Mouse (Mus musculus) left cerebral cortex, postnatal 36 days (tissue): Measurements from ENCODE around the gene Topbp1. TPM values are rescaled to one million over a fixed set of nuclear protein-coding genes. Genes with fewer than 3 reads are reported as not detected.
"Not testable (repeated sequence)": the region's sequence is repeated elsewhere in the genome, so short reads cannot be mapped to it uniquely, and the experiment has no call there.

ENCODE experiments used
- DNase-seq, 2 experiments: peaks; one replicate each; pipeline ENCODE4 v3.0.0; 2021 to 2022; ENCODE audit warnings: low spot score in 2 of 2, mixed read lengths in 1 of 2
- intact Hi-C: fragments of 180-260 bp; cut with DNase I; formaldehyde crosslinking; loops from one replicate; pipeline ENCODE4 v1.15.1; 2025
- total RNA-seq, 2 experiments: library from RNA; stranded (reverse); gene quantifications; 2 replicates each; pipeline ENCODE4 v1.2.3; 2021

Gene Topbp1
- total RNA-seq, 2 experiments from 2014 or later: 16.6 to 24.5 TPM

DNA sequence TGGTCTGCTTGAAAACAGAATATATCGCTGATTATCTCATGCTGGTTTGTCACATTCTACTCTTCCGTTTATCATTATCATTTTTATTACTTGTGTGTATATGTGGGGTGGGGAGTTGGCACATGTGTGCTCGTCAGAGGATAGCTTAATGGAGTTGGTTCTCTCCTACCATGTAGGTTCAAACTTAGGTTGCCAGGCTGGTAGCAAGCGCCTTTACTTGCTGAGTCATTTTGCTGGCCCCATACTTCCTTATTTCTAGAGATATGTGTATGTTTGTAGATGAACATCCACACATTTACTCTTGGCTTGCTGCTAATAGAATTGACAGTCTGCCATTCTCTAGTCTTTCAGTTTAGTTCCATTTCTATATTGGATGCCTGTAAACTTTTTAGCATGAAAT, 42.0 kb downstream of the Topbp1 start:
- no peak for DNase-seq
- intact Hi-C loops: no loop called here

DNA sequence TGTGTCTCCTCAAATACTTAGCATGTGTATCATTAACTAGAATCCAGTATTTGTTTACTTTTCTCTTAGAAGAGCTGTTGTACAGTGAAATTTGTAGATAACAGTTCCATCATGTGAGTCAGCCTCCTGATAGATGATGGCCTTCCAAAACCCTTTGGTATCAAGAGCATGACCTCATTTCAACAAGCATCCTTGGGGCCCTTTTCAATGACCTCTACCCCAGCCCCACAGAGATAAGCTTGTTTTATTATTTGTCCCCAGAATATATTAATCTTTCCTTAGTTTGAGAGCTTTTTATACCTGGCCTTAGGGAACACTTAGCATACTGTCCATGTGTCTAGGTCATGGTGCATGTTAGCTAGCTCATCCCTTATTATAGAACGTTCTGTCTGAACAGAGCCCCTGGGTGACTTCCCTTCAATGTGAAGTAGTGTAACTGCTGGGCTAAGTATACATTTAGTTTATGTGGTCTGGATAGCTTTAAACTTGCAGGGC, 43.0 kb downstream of the Topbp1 start:
- DNase-seq: no peak
- intact Hi-C loops: no loop called here

DNA sequence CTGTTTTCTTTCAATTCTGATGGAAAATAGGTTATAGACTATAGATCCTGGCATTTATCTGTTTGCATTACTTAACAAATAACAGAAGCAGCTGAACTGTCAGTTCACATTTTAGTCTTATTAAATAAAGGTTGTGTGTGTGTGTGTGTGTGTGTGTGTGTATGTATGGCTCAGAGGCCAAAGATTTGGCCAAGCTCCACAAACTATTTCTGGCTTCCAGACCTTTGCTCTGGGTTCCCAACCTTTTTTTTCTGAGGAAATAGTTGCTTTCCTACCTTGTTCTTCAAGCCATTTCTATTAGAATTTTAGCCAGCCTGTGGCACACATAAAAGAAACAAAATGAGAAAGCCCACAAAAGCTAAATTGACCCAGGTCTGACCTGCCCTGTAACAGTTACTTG, 43.8 kb downstream of the Topbp1 start:
- intact Hi-C loops: no loop called here
- DNase-seq: no peak

DNA sequence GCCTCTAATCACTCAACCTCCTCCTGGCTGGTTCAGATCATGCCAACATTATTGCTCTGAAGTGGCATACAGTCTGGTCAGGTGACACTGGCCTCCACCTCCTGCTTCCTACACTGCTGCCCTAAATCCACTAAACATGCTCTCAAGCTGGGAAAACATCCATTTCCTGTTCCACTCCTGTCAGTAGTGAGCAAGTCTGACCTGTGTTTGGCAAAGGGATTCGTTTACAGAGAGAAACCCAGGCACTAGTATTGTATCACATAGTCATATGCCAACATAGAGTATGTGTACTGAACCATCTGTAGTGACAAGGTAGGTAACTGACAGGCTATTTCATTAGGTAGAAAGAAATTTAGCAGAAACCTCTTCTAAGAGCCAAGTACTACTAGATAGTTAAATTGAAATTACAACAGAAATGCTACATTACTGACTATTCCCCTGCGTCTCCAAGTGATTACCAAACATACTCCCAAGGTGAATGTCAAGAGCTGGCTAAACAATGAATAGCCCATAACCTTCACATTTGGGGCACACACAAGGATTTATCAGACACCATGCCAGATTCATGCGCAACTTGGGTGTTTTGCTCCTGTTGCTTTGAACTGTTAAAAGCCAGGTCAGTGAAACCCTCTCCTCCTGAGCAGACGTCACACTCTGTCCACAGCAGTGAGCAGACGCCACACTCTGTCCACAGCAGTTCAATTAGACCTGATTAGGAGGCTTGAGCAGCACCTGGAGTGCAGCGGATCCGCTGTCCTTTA, 48.7 kb downstream of the Topbp1 start:
- DNase-seq, intact Hi-C loops: not testable (repeated sequence)

DNA sequence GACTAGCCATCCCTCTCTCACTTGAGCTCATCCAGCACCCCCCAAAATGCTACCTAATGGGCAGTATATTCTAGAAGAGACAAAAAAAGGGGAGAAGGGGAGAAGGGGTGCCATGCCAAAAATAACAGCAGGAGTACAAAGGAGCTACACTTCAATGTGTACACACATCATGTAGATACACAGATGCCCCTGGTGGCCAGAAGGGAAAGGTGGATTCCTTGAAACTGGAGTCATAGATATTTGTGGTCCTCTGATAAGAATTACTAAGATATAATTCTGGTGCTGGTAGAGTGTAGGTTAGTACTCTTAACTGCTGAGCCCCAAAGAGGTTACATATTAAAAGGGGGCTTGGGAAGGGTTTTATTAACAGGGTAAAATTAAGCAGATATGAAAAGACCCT, 52.9 kb downstream of the Topbp1 start:
- intact Hi-C loops: no loop called here

DNA sequence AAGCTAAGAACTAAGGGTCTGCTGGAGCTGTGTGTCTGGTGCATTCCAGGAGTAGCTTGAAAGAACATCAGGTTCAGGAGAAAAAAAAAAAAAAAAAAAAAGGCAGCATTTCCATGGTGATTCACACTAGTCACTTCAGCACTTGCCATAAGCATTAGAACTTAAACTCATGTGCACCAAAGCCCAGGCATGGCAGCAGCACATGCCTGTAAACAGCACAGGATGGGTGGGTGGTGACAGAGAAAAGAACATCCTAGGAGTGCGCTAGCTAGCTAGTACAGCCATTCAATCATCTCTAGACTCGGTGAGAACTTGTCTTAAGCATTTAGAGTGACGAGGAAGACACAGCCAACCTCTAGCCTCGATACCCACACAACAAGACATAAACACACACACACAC, 53.5 kb downstream of the Topbp1 start:
- intact Hi-C loops: no loop called here
- DNase-seq: no peak

More for the DNA sequence above, 52.9 kb downstream of the Topbp1 start:
- no peak for DNase-seq

DNA sequence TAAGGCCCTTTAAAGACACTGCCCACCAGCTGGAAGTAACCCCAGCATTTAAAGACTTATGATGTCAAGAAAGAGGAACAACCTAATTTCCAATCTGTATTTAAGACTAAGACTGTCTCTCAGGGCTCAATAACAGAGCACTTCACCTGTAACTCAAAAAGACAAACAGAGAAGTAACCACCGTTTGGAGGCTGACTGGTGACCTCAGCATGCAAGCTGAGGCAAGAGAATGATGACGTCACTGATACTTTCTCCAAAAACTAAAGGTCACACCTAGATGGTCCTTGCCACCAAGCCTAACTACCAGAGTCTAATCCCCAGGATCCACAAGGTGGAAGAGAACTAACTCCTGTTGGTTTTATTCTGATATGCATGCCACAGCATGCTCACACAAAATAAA, 55.6 kb downstream of the Topbp1 start:
- DNase-seq: no peak
- intact Hi-C loops: loop anchor here (5.0 to 10.0 kb wide), 2 partner anchors 112 to 644 kb away; partner anchors contain the start of gene Nphp3

DNA sequence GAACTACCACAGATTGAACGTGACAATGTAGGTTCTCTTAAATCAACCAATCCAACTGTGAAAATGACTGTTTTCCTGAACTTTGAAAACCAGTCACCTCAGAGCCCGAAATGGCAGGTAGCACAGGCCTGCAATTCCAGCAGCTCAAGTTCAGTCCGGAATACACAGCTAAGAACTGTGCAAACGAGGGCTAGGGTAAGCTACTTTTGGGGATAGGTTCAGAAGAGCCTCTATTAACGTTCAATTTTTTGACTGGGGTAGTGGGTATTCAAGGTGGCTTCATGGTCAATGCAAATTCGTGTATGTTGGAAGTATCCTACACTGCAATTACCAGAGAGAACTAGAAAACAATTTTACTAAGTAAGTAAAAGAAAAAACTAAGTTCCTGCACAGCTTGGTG, 58.1 kb downstream of the Topbp1 start:
- intact Hi-C loops: loop anchor here (5.0 to 10.0 kb wide), 2 partner anchors 109 to 642 kb away; partner anchors contain the start of gene Nphp3
- no peak for DNase-seq

DNA sequence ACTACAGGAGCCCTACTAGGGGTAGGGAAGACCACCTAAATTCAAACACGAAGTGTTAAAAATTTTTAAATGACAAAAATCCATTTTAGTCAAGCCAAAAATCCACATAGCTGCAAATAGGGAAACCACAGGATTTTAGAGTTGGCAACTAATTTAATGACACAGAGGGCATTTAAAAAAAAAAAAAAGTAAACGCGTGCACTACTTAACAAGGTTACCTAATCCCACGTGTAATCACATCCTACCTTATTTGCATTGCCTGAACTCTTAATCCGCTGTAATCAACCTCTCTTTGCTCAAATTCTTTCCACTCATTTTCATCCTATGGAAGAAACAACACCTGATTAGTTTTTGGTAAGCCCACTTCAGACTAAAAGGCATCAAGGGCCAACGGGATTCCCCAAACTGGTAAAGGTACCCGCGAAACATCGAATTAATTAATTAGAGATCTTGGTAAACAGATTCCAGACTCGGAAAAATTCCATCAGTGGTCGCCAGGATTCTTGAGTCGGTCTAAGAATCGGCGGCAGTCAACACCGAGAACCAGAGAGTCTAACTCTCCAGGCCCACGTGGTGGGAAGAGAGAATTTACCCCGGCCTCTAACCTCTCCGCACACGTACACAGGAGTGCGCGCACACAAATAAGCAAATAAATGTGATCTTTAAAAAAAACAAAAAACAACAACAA, 58.9 kb downstream of the Topbp1 start:
- intact Hi-C loops: loop anchor here (5.0 to 10.0 kb wide), 2 partner anchors 108 to 641 kb away; partner anchors contain the start of gene Nphp3
- DNase-seq: no peak

DNA sequence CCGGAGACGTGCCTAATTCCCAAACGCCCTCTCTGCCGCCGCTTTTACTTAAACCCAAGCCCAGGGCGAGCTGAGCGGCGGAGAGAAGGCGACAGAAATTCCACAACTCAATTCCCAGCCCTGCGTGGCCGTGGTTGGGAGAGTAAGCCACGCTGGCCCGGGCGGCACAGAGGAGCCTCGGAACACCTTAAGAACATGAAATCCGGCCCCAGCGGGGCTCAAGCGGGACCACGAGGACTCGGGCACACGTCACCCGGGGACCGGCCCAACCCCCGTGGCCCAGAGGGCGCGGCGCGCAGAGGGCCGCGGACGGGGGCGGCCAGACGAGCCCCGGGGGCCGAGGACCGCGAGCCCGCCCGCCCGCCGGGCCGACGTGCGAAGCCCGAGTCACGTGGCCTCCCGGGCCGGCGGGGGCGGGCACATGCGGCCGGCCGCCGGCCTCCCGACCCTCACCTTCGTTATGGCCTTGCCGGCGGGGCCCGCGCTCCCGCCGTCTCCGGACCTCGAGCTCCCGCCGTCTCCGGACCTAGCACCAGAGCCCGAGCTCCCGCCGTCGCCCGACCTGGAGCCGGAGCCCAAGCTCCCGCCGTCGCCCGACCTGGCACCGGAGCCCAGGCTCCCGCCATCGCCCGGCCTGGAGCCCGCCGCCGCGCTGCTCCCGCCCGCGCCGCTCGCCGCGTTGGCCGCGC, 59.7 kb downstream of the Topbp1 start:
- intact Hi-C loops: loop anchor here (5.0 to 10.0 kb wide), 2 partner anchors 108 to 640 kb away; partner anchors contain the start of gene Nphp3
- peak; percentile 46 to 72 for DNase-seq

DNA sequence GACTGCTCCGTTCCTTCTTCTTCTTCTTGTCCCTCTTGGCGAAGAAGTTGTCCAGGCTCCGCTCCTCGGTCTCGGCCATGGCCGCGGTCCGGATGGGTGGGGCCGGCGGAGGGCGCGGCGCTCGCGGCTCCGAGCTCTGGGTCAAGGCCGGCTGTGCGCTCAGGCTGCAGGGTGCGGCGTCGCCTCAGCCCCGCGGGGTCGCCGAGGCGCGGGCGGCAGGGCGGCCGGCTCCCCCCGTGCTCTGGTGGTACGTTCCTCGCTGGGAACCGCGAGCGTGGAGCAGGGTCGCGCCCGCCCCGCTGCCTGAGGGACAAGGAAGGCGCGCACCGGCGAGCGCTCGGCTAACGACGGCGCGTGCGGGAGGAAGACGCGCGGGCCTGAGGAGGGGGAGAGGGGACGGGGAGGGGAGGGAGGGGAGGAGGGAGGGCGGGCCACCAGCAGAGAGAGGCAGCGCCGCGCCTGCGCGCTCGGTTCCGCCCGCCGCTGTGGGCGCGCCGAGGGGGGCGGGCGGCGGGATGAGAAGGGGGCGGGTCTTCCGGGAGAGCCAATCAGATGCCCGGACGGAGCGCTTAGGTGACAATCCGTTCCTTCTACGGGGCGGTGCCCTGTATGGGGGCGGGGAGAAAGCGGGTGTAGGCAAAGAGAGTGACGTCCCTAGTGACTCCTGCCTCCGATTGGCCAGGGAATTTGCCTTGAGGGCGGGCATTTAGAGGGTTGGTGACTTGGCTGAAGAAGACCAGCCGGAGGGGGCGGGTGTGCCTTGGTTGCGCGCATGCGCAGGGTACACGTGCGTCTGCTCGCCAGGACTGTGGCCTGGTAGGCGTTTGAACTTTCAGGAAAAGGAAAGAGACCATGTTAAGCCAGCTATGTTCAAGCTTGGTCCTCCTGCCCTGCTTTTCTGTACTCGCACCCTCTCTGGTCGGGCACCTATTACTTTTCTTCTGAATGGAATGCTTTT, 60.6 kb downstream of the Topbp1 start, which contains the start of gene Cdv3:
Cdv3 (minus strand) TSS at position 551 of the 958 bp plus-strand sequence.
- intact Hi-C loops: loop anchor here (10.0 kb wide), 1 partner anchor 639 kb away; the partner anchor contains the start of gene Nphp3
- peak; percentile 99 for DNase-seq

DNA sequence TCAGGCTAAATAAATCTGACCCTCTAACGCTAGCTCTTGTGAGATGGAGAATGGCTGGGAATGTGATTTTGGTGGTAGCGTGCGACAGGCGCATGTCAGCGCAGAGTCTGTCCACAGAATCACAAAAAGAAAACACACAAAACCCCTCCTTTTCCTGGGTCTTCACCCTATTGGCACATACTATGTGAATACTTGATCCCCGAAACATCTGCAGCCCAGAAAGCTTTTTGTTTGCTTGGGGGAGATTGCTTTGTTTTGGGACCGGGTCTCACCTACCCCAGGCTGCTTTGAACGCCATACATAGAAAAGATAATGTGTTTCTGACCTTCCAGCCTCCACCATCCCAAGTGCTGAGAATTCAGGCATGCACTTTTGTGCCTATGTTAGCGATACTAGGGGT, 61.3 kb downstream of the Topbp1 start:
- intact Hi-C loops: loop anchor here (10.0 kb wide), 1 partner anchor 638 kb away; the partner anchor contains the start of gene Nphp3
- no peak for DNase-seq

DNA sequence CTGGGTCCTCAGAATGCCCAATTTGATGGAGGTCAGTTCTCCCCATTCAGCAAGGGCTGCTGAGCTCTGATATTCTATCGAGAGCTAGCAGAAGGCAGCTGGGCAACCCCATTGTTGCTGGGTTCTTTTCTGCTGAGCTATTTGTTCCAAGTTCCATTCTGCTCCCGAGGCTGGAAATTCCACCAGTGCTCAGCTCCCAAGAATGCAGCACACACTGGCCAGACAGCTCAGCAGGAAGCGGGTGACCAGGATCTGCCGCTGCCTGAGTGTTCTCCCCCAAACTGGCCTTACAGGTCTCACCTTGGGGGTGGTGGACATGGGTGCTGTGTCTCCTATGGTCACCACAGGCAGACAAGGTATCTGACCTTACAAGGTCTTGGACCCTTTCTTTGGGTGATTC, 64.9 kb downstream of the Topbp1 start:
- DNase-seq: no peak
- intact Hi-C loops: loop anchor here (10.0 kb wide), 1 partner anchor 635 kb away; the partner anchor contains the start of gene Nphp3

DNA sequence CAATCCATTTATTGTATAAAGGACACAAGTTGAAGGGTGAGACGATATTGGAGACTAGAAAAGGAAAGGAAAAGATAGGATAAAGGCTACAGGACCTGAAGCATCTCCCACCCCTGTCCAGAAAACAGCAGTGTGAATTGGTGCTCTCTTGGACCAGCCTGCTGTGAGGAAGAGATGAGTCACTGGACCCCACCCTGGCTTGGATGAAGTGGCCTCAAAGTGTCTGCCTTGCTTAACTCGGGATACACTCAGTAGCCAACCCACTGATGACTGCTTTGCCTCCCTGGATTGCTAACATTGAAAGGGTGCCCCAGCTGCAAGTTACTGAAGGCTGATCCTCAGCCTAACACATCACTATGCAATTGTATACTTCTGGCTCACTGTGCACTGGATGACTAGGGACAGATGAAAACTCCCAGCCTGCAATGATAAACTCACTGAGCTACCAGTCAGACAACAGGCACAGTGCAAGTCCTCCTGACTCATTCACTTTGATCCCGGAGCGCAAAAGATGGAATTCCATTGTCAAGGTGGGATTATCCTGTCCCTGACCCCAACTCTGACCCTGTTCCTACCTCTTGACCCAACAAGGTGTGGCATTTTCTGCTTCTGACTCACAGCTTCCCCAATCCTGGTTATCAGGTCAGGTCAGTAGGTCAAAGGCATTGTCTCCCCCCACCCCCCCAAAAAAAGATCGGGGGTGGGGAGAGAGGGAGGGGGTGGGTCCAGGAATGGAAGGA, 67.4 kb downstream of the Topbp1 start:
- intact Hi-C loops: no loop called here
- DNase-seq: no peak

DNA sequence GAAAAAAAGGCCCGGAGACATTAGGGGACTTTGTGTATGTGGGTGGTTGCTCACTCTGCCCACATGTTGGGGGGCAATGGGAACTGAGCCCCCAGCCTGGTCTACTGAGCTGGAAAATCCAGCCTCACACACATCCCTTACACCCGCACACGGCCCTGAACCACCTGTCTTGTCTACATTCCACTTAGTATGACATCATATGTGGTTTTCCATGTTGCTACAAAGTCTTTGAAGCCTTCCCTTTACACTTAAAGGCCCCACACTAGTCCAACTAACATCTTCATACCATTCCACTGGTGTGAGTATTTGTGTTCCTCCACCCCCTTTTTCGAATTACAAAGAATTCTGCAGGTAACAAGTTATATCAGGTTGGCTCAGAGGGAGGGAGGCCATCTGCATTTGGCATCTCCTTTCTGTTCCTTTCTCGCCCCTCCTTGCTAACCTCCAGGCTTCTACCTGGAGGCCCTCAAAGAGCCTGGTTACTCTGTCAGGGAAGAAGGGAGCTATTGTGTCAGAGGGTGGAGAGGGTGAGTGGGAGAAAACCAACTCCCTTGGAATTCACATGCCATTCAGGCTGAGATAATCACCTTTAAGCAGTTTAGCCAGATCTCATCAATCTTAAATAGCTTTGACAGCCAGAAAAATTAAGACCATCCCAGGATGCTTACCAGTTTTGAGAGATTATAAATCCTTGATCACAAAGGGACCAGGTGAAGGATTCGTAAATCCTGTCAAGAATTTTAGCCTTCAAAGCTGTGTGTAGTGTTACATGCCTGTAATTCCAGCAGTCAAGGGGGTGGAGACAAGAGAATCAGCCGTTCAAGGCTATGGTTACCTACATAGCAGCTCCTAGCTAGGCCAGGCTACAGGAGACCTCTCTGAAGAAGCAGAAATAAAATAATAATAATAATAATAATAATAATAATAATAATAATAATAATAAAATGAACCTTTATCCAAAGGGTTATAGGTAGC, 71.6 kb downstream of the Topbp1 start:
- intact Hi-C loops: no loop called here
- DNase-seq: no peak

DNA sequence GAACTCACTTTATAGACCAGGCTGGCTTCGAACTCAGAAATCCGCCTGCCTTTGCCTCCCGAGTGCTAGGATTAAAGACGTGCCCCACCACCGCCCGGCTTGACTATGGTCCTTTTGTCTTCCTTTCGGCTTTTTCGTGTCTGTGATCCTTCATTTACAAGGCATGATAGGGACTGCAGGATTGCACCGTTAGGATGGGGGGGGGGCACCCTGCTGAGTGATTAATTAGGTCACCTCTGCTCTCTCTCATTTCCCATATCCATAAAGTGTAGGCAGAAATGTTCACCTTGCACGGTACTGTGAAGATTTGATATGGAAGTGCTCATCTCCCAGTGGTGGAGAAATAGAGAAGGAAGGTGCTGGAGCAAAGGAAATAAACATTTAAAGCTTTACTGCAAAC, 73.7 kb downstream of the Topbp1 start:
- intact Hi-C loops: no loop called here
- DNase-seq: no peak

DNA sequence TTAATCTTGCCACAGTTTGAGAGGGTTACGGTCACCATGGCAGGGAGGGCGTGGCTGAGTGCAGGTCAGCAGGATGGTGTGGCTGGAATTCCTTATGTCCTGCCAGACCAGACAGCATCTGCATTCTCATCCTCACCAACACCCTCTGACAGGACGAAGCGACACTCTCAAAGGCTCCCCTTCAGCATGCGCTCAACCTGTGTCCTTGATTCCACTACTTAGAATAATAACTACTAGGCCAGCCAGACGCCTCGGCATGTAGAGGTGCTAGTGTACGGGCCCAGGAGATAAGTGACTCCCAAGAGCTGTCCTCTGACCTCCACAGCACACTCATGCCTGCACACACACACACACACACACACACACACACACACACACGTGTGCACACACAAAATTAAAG, 74.2 kb downstream of the Topbp1 start:
- intact Hi-C loops: no loop called here
- DNase-seq: no peak
